Mouse (Mus musculus) spleen, adult 10 weeks (tissue): ENCODE results near the gene 9530077C05Rik. TPM values are rescaled to one million over a fixed set of nuclear protein-coding genes. Genes with fewer than 3 reads are reported as not detected.

Experiments
- polyA plus RNA-seq: library from polyadenylated mRNA; stranded (reverse); fragments of 350-450 nt; fragmentation: Illumina TruSeq; extraction: RNeasy Lipid Tissue Mini Kit (QIAGEN cat#74804); gene quantifications from one replicate; pipeline ENCODE4 v1.2.3, GENCODE M21; 2015; ENCODE audit warnings: low replicate concordance; ENCODE audit not compliant: insufficient read depth

The 9530077C05Rik gene
- polyA plus RNA-seq, result 1.6 TPM

DNA sequence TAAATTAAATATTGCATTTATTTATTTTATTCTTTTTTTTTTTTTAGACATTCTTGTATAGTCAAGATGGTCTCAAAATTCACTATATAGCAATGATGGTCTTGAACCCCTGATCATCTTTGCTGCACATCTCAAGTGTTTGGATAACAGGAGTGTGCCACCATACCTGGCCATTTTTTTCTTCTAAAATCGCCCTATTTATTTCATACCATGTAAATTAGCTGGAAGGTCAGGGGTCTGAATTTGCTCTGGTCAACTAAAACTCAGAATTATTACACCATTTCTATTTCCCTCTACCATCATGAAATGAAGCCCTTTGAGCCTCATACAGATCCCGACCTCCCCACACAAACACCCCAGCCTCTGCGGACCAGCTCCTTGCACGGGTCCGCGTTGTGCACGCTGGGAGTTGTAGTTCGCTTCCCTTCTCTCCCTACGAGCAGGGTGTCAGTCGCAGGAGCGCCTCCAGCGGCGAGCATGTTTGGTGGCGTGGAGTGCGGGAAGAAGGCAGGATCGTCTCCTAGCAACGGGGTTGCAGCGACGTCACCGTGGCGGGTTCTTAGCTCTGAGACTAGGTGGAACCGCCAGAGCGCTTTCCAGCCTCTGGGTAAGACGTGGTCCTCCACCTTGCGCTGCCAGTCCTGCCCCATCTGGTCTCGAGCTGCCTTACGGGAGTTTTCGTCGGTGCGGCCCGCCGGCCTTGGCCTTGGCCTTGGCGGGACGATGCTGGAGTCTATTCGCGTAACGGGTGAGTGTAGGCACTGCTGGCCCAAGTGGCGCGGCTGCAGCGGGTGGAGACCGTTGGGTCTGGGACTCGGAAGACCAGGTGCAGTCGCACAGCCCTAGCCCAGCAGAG, at the start of gene 9530077C05Rik:
9530077C05Rik (plus strand) TSS at position 512 of the 856 bp plus-strand sequence.

DNA sequence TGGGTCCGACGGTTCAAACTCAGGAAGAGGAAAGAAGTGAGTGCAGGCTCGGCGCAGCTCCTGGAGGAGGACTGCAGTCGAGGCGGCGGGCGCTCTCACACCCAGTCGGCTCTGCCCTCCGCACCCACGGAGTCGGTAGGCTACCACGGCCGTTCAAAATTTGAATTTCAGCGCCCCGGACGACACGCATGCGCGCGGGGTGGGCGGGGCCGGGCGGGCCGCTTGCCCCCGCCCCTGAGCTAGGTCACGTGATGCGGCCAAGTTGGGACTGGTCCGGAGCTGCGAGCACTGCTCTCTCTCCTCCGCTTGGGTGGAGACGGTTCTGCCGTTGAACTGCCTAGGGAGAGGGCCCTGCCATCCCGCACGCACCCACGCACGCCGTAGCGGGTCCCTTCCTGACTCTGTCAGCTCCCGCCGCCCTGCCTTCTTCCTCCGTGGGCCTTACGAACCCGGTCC, 22.3 kb upstream of the 9530077C05Rik start, which contains the start of gene Anln:
Anln (minus strand) TSS at position 168 of the 456 bp plus-strand sequence.

DNA sequence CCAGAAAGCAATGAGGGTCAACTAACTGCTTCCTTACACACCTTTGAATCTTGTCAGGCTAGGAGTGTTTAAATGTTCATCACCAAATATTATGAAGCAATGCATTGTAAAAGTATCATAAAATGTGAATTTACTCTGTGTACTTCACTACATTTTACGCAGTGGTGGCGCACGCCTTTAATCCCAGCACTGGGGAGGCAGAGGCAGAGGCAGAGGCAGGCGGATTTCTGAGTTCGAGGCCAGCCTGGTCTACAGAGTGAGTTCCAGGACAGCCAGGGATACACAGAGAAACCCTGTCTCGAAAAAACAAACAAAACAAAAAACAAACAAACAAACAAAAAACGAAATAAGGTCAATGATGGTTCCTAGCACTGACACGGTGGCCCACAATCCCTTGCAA, 42.7 kb downstream of the 9530077C05Rik start, which contains the start of gene Gm17545:
Gm17545 (plus strand) TSS at position 301 of the 400 bp plus-strand sequence.

DNA sequence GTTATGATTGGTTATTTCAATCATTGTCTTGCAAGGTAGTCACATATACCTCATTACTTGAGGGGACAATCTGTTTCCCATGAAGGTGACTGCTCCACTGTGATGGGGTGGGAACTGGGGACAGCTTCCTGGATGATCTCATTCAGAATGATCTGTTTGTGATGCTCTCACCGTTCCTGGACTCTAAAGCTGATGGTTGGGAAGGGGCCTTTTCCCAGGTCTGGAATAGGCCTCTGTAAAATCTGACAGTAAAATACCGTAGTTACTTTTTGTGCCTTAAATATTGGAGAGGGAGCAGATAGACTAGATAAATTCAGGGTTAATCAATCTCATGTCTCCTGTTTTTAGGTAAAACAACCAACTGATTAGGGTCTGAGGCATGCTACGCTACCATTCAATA, 58.3 kb downstream of the 9530077C05Rik start, which contains the start of gene Rp9:
Rp9 (minus strand) TSS at position 101 of the 400 bp plus-strand sequence.

DNA sequence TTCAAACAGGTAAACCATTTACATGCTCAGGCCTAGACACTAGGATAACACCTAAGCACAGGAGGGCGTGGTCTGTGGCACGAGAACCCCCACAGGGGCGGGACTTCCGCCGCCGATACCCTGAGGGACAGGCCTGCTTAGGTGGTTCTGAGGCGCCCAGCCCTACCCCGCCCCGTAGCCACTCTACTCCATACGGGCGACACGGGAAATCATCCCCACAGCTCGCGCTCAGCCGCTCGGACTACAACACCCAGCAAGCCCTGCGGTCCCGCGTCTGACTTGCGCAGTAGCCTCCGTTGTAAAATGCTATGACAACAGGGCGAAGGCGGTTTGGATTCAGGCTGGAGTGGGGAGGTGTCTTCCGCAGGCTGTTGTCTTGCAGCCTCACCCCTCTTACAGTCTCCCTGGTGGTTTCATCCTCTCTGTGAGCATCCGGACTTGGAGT, 64.1 kb downstream of the 9530077C05Rik start, which contains the start of gene Bbs9:
Bbs9 (plus strand) TSS at position 292 of the 445 bp plus-strand sequence.

Other genes starting within 250 kb of the 9530077C05Rik start
- gene Zfp872, start 223.4 kb upstream of the 9530077C05Rik start, polyA plus RNA-seq, result 0.07 TPM
- 82.7 TPM for gene Zfp809, start 185.8 kb upstream of the 9530077C05Rik start, polyA plus RNA-seq
- 2.8 TPM for gene Zfp599, start 151.6 kb upstream of the 9530077C05Rik start, polyA plus RNA-seq
- 21.3 TPM for gene Zfp810, start 103.9 kb upstream of the 9530077C05Rik start, polyA plus RNA-seq
- 8.2 TPM for gene Anln, start 22.3 kb upstream of the 9530077C05Rik start, polyA plus RNA-seq
- gene Gm17545, start 42.8 kb downstream of the 9530077C05Rik start, polyA plus RNA-seq, result not detected
- gene Rp9, start 58.2 kb downstream of the 9530077C05Rik start, polyA plus RNA-seq, result 93.7 TPM
- 18.8 TPM for gene Bbs9, start 64.2 kb downstream of the 9530077C05Rik start, polyA plus RNA-seq